Mouse (Mus musculus) cerebellum, adult 18-20 months (tissue): ENCODE data around the gene Fbxw7.
A peak's percentile ranks its signal among the peaks of the same experiment; 100 is the strongest.
"Not testable (repeated sequence)": the region's sequence is repeated elsewhere in the genome, so short reads cannot be mapped to it uniquely, and the experiment has no call there.

ENCODE experiments used
- DNase-seq, 2 experiments: peaks; one replicate each; pipeline ENCODE4 v3.0.0; 2021

Gene Fbxw7

DNA sequence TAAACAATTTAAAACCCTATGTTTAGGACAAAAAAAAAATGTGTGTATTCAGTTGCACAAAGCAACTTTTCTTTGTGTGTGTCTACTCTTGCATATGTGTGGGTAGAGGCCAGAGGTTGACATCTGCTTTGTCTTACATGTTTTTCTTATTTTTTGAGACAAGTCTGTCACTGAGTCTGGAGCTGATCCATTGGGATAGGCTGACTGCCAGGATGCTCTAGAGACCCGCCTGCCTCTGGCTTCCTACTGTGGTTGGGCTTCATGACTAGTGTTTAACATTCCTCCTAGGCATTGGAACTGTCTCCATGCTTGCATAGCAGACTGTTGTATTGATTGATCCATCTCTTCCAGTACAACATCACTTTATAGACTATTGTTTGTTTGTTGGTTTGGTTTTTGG lies 14.3 kb downstream of the Fbxw7 start:
- no peak for DNase-seq

DNA sequence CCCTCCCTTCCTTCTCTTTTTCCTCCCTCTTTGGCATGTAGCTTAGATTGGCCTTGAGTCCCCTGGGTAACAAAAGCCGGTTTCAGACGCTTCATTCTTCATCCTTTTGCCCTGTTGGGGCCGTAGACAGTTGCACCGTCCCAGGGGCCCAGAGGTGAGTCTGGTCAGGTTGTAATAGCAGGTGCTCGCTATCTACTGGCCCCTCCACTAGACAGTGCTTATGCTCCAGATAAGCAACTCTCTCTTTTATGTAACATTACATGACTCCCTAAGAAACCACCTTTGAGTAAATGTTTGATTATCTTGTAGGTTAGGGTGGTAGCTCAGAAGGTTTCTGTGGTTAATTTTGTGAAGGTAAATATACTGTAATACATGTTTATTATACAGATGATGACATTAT lies 21.0 kb downstream of the Fbxw7 start:
- no peak for DNase-seq

DNA sequence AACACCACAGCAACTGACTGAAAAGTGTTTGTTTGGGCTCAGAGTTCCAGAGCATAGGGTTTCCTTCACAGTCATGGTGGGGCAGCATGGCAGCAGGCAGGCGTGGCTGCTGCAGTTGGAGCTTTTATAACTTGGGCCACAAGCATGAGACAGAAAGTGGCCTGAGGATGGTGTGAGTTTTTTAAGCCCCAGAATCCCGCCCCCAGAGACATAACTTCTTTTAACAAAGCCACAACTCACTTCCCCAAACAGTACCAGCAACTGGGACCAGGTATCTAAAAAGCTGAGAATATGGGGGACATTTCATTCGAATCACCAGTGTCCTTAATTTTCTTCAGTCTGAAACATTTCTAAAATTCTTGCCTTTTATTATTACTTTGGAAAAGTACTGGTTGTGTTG lies 22.9 kb downstream of the Fbxw7 start:
- DNase-seq: no peak

DNA sequence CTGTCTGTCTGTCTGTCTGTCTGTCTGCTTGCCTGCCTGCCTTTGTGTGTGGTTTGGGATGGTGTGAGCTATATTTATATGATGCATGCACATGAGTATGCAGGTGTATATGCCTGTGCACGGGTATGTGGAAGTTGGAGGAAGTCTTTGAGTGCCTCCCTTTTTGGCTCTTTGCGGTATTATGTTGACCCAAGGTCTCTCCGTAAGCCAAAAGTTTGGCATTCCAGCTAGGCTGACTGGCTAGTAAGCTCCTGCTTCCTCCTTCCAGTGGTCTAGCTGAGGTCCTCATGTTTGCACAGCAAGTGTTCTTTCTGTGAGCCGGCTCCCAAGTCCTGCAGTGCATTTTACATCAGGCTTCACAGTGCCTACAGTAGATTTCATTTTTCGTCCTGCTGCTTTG lies 24.4 kb downstream of the Fbxw7 start:
- DNase-seq: no peak

DNA sequence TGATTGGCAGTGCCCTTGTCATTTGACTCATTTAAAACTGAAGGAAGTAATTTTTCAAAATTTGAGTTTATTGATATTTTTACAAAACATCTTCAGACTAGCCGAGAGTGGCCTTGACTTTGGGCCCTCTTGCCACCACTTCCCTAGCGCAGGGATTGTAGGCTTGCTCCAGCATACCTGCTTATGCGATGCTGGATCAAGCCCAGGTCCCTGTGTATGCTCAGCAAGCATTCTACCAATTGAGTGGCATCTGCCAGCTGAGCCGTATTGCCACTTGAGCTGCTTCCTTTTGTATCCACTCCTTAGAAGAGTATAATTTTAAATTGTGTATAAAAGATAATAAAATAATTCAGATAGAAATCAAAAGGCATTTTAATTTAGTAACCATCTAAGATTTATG lies 26.2 kb downstream of the Fbxw7 start:
- peak in 1 of 2 experiments; percentile 27 for DNase-seq

DNA sequence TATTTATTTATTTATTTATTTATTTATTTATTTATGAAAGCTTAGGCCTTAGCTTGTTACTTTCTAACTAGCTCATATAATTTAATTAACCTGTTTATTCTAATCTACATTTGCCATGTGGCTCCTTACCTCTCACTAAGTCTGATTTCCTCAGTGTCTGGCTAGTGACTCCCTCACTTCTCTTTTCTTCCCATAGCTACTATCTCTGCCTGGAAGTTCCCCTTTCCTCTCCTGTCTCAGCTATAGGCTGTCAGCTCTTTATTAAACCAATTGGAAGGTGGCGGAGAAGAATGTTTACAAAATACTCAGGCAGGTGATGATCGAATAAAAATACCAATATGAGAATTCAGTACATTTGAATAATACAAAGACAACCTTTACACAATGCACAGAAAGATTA lies 27.7 kb downstream of the Fbxw7 start:
- no peak for DNase-seq

DNA sequence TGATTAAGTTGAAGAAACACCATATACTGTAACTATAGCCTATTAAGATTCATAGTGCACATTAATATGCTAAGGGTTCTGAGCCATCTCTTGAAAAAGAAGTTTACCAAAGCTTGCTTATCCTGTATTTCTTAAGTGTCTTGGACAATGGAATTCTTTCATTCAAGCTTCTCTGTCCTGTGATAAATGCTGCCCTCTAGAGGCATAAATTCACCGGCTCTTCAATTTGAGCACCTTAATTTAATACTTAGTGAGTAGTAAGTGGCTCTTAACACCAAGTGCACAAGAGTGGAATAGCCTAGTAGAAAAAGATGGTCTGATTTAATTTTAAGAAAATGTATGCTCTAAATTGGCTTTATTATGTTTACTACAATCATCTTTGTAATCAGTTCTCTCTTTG lies 28.5 kb downstream of the Fbxw7 start:
- peak; percentile 55 to 60 for DNase-seq

DNA sequence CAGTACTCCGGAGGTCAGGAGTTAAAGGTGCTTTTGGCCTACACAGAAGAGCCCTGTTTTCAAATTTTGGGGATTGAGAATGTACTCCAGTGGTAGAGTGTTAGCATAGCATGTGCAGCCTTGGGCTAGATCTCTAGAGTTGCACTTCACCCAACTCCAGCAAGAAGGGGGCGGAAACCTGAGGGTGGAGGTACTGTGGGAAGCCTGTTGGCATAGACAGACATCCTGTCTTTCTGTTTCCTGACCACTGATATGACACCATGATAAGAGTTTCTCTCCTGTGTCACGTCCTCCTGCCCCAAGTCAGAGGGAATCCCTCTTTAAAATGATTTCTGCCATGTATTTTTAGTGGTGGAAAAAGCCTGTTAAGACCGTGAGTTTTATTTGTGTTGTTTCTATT lies 33.7 kb downstream of the Fbxw7 start:
- no peak for DNase-seq

DNA sequence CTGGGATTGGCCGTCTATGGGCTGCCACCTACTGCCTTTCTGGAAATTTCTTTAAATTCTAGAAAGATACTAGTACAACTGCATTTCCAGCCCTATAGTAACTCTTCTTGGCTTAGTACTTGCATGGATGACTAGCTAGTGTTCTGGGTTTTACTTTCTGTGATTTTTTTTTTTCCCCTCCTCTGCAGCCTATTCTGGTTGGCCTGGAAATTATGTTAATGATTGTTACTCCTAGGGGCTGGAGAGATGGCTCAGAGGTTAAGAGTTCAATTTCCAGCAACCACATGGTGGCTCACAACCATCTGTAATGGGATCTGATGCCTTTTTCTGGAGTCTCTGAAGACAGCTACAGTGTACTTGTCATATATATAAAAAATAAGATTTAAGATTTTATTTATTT lies 35.4 kb downstream of the Fbxw7 start:
- DNase-seq: no peak

DNA sequence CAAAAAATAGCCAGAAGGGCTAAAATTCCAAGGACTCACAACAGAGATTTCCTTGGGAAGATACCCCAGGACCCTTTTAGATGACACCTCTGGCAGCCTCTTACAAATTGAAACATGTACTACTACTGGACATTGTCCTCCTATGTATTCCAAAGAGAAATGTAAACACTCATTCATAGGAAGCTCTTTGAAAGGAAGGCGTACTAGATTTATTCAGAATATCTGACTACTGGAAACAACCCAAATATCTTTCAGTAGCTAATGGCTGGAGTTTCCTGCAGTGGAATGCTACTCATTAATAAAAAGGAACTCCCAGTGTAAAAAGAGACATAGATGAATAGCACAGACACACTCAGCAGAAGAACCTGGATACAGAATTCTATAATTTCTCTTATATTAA lies 36.7 kb downstream of the Fbxw7 start:
- no peak for DNase-seq

DNA sequence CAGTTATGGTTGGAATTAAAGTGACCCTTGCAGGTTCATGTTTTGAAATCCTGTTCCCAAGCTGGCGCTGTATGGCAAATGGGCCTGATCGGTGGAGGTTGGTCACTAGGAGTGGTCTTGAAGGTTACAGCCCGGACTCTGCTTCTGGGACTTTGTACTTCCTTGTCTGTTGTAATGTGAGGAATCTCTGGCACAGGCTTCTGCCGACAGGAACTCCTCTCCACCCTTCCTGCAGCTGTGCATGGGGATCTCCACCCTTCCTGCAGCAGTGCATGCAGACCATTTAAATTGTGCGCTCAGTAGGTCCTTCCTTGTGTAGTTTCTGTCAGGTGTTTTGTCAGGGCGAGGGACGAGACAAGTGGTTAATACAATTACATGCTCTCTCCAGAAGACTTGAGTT lies 37.8 kb downstream of the Fbxw7 start:
- DNase-seq: no peak

DNA sequence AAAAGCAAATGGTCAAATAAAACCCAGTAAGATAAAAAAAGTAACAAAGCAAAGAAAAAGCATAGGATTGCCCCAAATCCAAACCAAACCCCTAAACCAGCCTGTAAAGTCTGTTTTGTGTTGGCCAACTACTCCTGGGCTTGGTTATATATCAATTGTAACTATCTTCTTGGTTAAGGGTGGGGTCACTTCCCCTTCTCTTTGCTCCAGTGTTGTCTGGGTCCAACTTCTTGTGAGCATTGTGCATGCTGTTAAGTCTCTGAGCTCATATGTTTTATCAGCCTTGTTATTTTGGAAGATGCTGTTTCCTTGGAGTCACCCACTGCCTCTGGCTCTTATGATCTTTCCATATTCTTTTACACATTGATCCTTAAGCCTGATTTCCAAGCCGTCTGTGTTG lies 39.4 kb downstream of the Fbxw7 start:
- DNase-seq: no peak

DNA sequence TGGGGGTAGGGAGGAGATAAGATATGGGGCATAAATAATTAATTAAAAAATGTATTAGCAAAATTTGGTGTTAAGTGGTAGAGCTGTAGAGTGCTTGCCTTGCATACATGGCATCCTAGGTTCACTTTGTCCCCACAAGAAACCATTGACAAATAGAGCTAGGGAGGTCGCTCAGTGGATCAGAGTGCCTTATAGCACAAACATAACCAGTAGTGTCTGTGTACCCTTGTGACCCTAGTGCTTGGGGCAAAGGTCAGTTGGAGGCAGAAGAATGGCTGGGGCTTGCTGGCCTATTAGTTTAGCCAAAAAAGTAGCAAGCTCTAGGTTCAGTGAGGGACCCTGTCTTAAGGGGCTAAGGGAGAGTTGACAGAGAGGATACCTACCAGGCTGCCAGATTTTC lies 45.6 kb downstream of the Fbxw7 start:
- no peak for DNase-seq

DNA sequence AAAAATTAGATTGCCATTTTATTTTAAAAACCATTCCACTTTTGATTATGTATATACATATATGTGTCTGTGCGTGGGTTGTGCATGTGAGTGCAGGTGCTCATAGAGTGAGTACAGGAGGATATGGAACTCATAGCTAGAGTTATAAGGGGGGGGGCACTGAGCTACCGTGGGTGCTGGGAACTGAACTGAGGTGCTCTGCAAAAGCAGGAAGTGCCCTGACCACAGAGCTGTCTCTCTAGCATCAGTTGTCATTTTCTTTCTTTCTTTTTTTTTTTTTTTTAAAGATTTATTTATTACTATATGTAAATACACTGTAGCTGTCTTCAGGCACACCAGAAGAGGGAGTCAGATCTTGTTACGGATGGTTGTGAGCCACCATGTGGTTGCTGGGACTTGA lies 46.7 kb downstream of the Fbxw7 start:
- not testable (repeated sequence) for DNase-seq

DNA sequence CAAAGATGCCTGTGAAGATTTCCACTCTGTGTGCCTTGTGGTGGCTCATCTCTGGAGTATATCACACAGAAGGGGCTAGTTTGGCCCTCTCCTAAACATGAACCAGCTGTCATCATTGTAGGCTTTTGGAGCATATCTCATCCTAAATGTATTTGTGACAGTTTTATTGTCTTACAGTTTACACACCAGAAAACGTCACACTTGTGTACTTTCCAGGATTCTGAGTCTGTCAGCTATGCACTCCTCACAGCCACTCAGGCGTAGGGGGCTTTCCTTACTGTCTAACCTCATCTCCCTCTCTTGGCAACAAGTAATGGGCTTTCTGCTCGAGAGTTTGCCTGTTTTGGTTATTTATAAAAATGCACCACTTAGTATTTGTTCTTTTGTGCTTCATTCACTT lies 50.6 kb downstream of the Fbxw7 start:
- DNase-seq: no peak

DNA sequence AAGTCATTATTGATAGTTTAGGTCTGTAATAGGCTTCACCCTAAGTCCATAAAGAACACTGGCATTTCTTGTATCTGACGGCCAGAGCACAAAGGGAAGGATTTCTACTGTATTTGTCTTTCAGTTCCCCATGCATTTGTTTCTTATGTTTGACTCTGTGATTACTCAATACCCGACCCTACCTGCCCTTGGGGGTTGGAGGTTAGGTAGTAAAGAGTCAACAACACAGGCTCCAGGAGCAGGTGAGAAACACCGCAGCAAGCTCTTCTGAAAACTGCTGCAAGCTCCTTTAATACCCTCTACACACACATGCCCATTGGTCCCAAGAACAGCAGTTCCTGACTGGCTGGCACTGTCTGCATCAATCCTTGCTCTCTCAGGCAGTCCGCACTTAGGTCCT lies 51.8 kb downstream of the Fbxw7 start:
- no peak for DNase-seq

DNA sequence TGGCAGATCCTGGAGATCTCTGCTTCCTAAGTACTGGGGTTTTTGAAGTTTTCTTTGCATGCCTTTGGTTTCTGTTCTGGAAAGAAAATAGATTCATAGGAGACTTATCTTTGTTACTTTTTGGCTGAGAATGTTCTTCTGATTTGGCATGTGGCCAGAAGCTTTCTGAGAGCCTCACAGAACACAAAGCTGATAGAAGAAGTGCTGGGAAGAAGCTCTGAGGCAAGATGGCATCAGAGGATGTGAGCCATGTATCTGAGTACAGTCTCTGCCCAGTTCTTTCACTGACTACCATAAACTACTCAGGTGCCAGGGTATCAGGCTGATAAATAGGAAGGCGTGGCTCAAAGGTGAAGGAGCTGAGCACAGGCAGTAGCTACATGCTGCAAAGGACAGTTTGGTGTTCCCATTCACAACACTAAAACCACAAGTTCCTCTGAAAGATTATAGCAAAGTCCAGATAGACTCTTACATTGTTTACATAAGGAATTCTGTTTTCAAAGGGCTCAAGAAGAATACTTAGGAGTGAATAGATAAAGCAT lies 52.4 kb downstream of the Fbxw7 start:
- no peak for DNase-seq

DNA sequence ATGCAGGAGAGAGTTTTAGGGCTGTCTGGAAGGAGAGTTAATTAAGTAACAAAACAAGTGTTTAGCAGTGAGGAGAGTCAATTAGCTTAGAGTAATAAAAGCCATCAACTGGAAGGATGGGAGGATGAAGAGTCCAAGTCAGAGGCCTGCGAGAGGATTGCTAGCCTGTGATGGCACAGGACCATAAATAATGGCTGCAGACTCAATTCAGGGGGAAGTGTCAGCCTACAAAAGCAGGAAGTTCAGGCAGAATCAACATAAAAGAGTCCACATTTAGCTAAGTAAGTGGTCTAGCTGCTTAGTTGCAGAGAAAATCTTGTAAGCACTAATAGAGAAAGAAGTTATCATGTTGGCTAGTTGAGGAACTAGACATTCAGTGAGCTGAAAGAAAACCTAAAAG lies 52.9 kb downstream of the Fbxw7 start:
- no peak for DNase-seq

DNA sequence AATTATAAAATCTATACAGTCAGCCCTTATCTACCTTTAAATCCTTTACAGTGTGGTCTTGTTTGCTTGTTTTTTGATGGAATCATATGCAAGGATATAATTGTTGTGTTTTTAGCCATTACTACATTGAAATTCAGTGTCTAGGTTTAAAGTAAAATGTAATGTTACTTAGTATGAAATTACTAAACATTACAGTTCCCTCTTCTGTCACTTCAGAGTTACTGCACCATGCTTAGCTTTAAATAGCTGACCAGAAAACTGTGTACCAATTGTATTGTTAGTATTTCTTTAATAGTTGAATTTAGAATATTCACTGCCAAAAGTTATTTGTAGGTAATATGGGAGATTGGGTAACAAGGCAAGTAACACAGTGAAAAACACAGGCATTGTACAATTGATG lies 55.1 kb downstream of the Fbxw7 start:
- no peak for DNase-seq

DNA sequence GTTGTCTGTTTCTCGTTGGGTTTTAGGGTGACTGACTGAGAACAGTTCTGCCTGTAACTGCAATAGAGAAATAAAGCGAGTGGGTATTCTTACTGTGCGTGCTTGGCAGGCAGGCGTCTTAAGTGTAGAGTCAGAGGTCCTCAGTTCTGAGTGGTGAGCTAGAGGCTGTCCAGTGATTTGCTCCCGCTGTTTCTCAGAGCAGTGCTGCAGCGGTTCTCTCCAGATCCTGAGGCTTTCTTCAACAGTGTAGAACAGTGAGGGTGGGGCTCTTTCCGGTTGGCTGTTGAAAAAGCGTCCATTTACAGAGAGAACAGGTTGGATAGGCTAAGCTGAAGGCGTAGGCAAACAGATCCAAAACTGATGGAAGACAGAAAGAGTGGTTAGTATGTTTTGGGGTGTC lies 60.2 kb downstream of the Fbxw7 start:
- DNase-seq: no peak

DNA sequence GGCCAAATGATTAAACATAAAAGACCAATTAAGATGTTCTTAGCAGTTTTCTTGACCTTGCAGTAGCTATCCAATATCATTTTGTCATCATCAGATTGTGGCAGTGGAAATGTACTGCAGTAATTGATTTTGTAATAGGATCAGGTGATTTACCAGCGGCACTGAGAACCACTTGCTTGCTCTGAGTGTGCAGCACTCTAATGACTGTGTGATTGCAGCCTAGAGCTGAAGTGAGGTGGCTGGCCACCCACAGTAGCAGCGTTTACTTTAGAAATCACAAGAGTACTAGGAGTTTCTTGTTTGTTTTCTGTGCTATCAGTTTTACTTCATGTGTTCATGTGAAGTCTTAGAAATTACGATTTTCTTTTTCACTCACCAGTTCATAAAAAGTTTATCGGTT lies 61.1 kb downstream of the Fbxw7 start:
- no peak for DNase-seq

DNA sequence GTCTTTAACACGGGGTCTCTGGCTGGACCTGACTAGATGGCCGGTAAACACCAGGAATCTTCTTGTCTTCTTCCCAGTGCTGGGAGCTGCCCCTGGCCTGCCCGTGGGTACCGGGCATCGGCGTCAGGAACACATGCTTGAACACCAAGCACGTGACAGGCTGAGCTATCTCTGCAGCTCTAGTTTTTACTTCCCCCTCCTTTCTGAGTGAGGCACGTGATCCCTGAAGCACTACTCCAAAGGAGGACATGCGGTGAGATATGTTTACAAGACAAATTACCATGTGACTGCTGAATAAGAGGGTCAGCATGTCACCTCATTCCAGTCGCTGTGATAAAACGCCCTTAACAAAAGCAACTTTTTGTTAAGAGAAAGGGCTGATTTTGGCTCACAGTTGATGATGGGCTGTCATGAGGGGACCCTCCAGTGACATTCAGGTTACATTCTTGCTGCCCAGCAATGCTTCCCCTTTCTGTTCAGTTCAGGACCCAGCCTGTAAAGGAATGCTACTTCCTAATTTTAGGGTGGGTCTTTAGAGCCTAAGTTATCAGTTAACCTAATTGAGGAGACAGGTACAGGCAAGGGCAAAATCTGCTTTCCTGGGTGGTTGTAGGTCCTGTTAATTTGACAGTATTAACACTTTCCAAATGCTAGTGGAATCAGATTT lies 68.9 kb downstream of the Fbxw7 start:
- peak in 1 of 2 experiments; percentile 9 for DNase-seq

DNA sequence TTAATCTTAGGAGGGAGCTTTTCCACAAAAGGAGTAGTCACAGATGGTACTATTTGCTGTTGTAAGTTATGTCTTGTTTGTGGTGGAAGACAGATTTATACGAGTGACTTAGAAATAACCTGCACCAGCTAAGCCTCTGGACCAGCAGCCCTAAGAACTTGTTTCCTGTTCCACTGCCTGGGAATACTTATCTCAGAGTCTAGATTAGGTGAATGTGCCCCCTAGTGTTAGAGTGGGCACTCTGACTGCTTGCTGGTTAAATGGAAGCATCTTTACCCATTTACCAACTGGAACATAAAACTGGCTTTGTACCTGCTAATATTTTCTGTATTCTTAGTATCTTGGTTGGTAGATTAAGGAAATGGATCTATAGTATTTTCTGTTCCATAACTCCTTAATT lies 74.6 kb downstream of the Fbxw7 start:
- no peak for DNase-seq

DNA sequence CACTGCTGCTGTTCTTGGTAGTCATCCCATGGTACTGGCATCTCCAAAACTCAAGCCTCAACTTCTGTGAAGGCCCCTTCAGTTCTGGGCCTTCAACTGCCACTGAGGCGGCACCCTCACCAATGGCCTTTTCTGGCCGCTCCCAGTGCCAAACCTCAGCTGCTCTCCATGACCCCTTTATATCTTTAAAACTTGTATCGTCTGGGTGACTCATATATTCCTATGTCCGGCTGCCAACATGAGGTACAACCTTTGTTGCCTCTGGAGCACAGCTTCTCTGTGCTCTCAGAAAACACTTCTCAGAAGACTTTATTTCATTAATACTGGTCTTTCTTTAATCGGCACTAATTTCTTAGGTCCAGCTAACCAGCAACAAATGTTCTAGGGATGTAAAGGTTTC lies 75.9 kb downstream of the Fbxw7 start:
- DNase-seq: no peak

DNA sequence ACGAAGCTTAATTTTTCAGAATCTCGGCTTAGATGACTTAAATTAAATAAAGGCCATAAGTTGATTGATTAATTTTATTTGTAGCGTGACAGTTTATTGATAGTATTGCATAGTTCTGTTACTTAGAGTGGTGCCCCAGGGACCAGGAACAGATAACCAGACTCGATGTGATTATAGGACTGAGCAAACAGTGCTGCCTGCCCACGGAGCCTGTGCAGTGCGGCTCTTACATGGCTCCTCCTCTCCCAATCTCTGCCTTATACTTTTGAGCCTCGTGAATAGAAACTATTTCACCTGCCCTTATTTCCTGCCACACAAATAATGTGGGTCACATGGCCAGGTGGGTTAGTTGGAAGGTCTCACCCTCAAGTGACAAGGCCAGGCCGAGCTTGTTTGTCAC lies 82.9 kb downstream of the Fbxw7 start:
- no peak for DNase-seq

DNA sequence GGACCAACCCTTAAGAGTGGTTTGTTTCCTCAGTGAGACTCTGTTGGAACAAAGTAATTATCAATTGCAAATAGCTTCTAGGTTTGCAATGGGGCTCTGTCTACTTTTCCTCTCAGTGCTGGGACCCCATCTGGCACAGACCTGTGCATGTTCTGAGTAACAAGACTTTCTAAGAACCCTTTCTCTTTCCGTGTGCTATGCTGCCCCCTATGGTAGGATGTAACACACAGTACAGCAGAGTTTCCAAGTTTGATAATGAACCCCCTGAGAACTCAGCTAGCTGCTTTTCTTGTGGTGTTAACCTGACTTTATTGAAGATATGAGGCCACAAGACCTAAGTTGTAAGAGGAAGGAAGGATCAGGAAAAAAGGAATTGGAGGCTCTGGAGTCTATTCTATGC lies 91.5 kb downstream of the Fbxw7 start:
- no peak for DNase-seq
